Mouse (Mus musculus): ENCODE data around the gene Mapk14. TPM values are rescaled to one million over a fixed set of nuclear protein-coding genes. Genes with fewer than 3 reads are reported as not detected.

Mapk14 gene
- total and polyA plus RNA-seq, 3 experiments = 61.5 to 93.2 TPM; not detected in 1

GRCm38 (mm10) chr17:28709552-28710290 is 18.6 kb downstream of the Mapk14 start:
- H3K27ac ChIP-seq (ENCODE audit: control insufficient read depth, low read depth, low read length) = no peak overlapping the region
- H3K9me3 ChIP-seq (replicated peaks; ENCODE audit: insufficient read depth, low read length) = no peaks in the 10 kb centered on the region
- peak; percentile 44 for DNase-seq (ENCODE audit: low read depth, low spot score)
- no peaks in the 10 kb centered on the region for H3K27me3 ChIP-seq (ENCODE audit: control insufficient read depth in 1 of 2, insufficient read depth in 2 of 2, low read length in 2 of 2)
- TF ChIP-seq MXI1 (IDR thresholded peaks at IDR 0.05; ENCODE audit: low read depth, low read length) (no peak), SIN3A (IDR thresholded peaks at IDR 0.05; ENCODE audit: low read length) (0 out of 2 replicates have a peak, but pooled peaks have one; percentile 20)
- peaks cover 49% of the 10 kb centered on the region for H3K79me2 ChIP-seq (ENCODE audit: control insufficient read depth, insufficient read depth, low read length, poor library complexity)
- H3K36me3 ChIP-seq (ENCODE audit: control insufficient read depth in 1 of 2, insufficient read depth in 2 of 2, low read length in 2 of 2) = peaks cover 8 to 22% of the 10 kb centered on the region in 2 experiments
- peaks cover 7 to 9% of the 10 kb centered on the region in 2 experiments for H3K4me1 ChIP-seq (ENCODE audit: control insufficient read depth in 1 of 2, insufficient read depth in 2 of 2, low read length in 2 of 2)
- H3K9ac ChIP-seq (ENCODE audit: control insufficient read depth, low read depth, low read length, poor library complexity, severe bottlenecking) = no peak overlapping the region
- no peak overlapping the region for H3K4me3 ChIP-seq (ENCODE audit: control insufficient read depth in 1 of 2, insufficient read depth in 1 of 2, low read depth in 2 of 2, low read length in 2 of 2)

GRCm38 (mm10) chr17:28710291-28710688 is 19.2 kb downstream of the Mapk14 start:
- Histone ChIP-seq H3K4me1 (ENCODE audit: control insufficient read depth in 1 of 2, insufficient read depth in 2 of 2, low read length in 2 of 2) (peaks cover 6 to 9% of the 10 kb centered on the region in 2 experiments), H3K27me3 (ENCODE audit: control insufficient read depth in 1 of 2, insufficient read depth in 2 of 2, low read length in 2 of 2) (no peaks in the 10 kb centered on the region), H3K27ac (ENCODE audit: control insufficient read depth, low read depth, low read length) (no peak overlapping the region), H3K36me3 (ENCODE audit: control insufficient read depth in 1 of 2, insufficient read depth in 2 of 2, low read length in 2 of 2) (peaks cover 9 to 19% of the 10 kb centered on the region in 2 experiments), H3K9ac (ENCODE audit: control insufficient read depth, low read depth, low read length, poor library complexity, severe bottlenecking) (no peak overlapping the region), H3K9me3 (replicated peaks; ENCODE audit: insufficient read depth, low read length) (no peaks in the 10 kb centered on the region), H3K4me3 (ENCODE audit: control insufficient read depth in 1 of 2, insufficient read depth in 1 of 2, low read depth in 2 of 2, low read length in 2 of 2) (no peak overlapping the region), H3K79me2 (ENCODE audit: control insufficient read depth, insufficient read depth, low read length, poor library complexity) (peaks cover 44% of the 10 kb centered on the region)
- DNase-seq (ENCODE audit: low read depth, low spot score) = no peak
- no peak for TF ChIP-seq ZKSCAN1 (IDR thresholded peaks at IDR 0.05; ENCODE audit: low read depth, low read length)
- TF ChIP-seq POLR2A (IDR thresholded peaks at IDR 0.05; ENCODE audit: control insufficient read depth in 1 of 2, insufficient read depth in 1 of 2, low read depth in 1 of 2, low read length in 2 of 2, poor library complexity in 1 of 2) = no peak
- TF ChIP-seq KAT2A (conservative IDR thresholded peaks at IDR 0.05; ENCODE audit: low read depth, low read length) = no peak
- TF ChIP-seq USF1 (IDR thresholded peaks at IDR 0.05; ENCODE audit: low read depth, low read length) = no peak
- no peak for TF ChIP-seq MAZ (IDR thresholded peaks at IDR 0.05; ENCODE audit: low read depth, low read length)
- TF ChIP-seq SMC3 (IDR thresholded peaks at IDR 0.05; ENCODE audit: low read depth, low read length) = no peak
- no peak for TF ChIP-seq JUND (IDR thresholded peaks at IDR 0.05; ENCODE audit: low read depth, low read length)
- no peak for TF ChIP-seq NRF1 (IDR thresholded peaks at IDR 0.05; ENCODE audit: insufficient read depth, low read depth, low read length, poor library complexity, severe bottlenecking)
- no peak for TF ChIP-seq MYC (IDR thresholded peaks at IDR 0.05; ENCODE audit: low read depth, low read length)
- TF ChIP-seq RCOR1 (IDR thresholded peaks at IDR 0.05; ENCODE audit: low read depth, low read length) = no peak
- TF ChIP-seq ETS1 (IDR thresholded peaks at IDR 0.05; ENCODE audit: low read depth, low read length) = no peak
- no peak for TF ChIP-seq GABPA (IDR thresholded peaks at IDR 0.05; ENCODE audit: low read depth, low read length)
- TF ChIP-seq MXI1 (IDR thresholded peaks at IDR 0.05; ENCODE audit: low read depth, low read length) = no peak
- TF ChIP-seq POLR2AphosphoS5 (IDR thresholded peaks at IDR 0.05; ENCODE audit: borderline replicate concordance, low read depth, low read length) = no peak
- TF ChIP-seq NELFE (IDR thresholded peaks at IDR 0.05; ENCODE audit: low read depth, low read length) = no peak
- no peak for TF ChIP-seq MEF2A (IDR thresholded peaks at IDR 0.05; ENCODE audit: extremely low read depth, insufficient replicate concordance, low read depth, low read length, poor library complexity, severe bottlenecking)
- no peak for TF ChIP-seq SIN3A (IDR thresholded peaks at IDR 0.05; ENCODE audit: low read length)
- TF ChIP-seq EP300 (IDR thresholded peaks at IDR 0.05; ENCODE audit: low read depth in 1 of 2, low read length in 2 of 2) = no peak
